Mouse (Mus musculus): ENCODE data around the gene Ankrd34a. TPM values are rescaled to one million over a fixed set of nuclear protein-coding genes. Genes with fewer than 3 reads are reported as not detected.

Gene Ankrd34a
- polyA plus RNA-seq (2014; fragmentation: Nextera tagmentation; extraction: Ambion mirVana) = 8.4 and 8.5 TPM in 2 replicates

DNA sequence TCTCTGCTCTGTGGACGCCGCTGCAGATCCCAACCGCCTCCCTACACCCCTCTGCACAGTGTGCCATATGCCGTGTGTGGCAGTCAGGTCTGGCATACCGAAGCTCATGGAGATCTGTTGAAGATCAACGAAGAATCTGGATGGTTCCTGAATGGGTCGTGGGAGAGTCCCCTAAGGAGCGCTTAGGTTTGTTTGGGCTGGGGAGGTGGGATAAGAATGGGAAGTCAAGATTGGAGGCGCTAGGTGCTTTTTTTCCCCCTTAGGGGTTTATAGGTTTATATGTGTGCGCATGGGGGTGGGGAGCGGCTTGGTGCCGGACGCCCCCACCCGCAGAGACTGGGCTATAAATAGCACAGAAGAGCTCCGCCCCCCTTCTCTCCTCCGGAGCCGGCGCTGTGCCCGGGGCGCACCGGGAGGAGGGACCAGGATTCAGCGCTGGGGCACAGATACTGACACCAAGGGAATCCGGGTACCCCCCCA lies at the start of gene Ankrd34a:
Gene Ankrd34a (plus strand): TSS at position 409 of the 480 bp plus-strand sequence.
- peak within 1 kb of the TSS; percentile 96 for H3K4me2 ChIP-seq (ENCODE audit: low read length)
- 0 out of 2 replicates have a peak, but pooled peaks have one; percentile 20 for ATAC-seq (ENCODE audit: insufficient number of reproducible peaks, insufficient read depth, low FRiP score, low read depth)
- H3K4me1 ChIP-seq (ENCODE audit: control insufficient read depth in 2 of 2, insufficient read depth in 2 of 2, low read length in 2 of 2) = peaks cover 8 to 46% of the 10 kb centered on the region in 2 experiments; a peak in 3 of 4 replicates
- no peaks in the 10 kb centered on the region for H3K9me3 ChIP-seq (ENCODE audit: control insufficient read depth, low read length)
- peak within 1 kb of the TSS; percentile 79 to 82 for H3K27ac ChIP-seq (replicated peaks in 1 of 2; ENCODE audit: control insufficient read depth in 1 of 2, insufficient read depth in 1 of 2, low read depth in 2 of 2, low read length in 2 of 2)
- no peaks in the 10 kb centered on the region for H3K27me3 ChIP-seq (ENCODE audit: control insufficient read depth, insufficient read depth, low read length)
- peak within 1 kb of the TSS; percentile 49 to 51 for H3K4me3 ChIP-seq (ENCODE audit: control insufficient read depth in 1 of 2, insufficient read depth in 1 of 2, low read depth in 1 of 2, low read length in 2 of 2)
- H3K9ac ChIP-seq (ENCODE audit: low read length) = peak within 1 kb of the TSS; percentile 88
- WGBS = under 1% methylated on average over 18 of the region's 23 CpGs
- no peaks in the 10 kb centered on the region for H3K36me3 ChIP-seq (ENCODE audit: control insufficient read depth, insufficient read depth, low read length)

DNA sequence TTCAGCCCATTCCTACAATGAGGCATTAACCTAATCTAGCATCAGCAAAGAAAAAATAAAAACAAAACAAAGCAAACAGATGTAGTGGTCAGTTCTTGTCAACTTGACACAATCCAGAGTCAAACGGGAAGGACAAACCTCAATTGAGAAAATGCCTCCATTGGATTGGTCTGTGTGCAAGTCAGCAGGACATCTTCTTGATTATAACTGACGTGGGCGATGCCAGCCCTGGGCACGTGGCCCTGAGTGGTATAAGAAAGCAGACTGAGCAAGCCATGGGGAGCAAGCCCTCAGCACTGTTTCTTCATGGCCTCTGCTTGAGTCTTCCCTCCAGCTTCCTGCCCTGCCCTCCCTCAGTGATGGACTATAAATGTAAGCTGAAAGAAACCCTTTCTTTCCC lies 49.6 kb upstream of the Ankrd34a start:
- WGBS = 32% methylated on average over 4 of the region's 4 CpGs
- no peak for ATAC-seq (ENCODE audit: insufficient number of reproducible peaks, insufficient read depth, low FRiP score, low read depth)
- no peaks in the 10 kb centered on the region for H3K9me3 ChIP-seq (ENCODE audit: control insufficient read depth, low read length)

DNA sequence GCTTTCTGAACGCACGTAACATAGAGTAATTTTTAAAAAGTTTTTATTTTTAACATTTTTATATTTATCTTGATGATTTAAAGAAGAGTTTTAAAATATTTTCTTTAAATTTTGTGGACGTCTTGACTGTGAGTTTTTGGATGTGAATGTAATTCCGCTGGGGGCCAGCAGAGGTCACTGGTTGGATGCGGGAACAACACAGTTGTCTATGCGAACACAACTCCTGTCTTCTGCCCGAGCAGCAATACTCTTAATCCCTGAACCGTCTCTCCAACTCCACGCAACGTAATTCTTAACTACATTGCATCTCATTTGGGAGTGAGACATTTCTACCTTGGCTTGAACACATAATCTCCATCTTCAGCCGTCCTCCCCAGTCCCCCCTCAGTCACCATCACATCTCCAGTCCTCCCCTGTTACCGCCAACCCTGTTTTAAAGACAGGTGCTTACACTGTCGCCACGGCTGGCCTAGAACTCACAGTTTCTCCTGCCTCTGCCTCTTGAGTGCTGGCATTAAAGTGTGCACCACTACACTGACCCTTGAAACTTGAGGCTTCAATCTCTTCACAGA lies 49.0 kb upstream of the Ankrd34a start:
- Histone ChIP-seq H3K36me3 (ENCODE audit: control insufficient read depth, insufficient read depth, low read length) (no peaks in the 10 kb centered on the region), H3K9me3 (ENCODE audit: control insufficient read depth, low read length) (no peaks in the 10 kb centered on the region), H3K4me3 (ENCODE audit: control insufficient read depth in 1 of 2, insufficient read depth in 1 of 2, low read depth in 1 of 2, low read length in 2 of 2) (no peak overlapping the region), H3K4me1 (ENCODE audit: control insufficient read depth in 2 of 2, insufficient read depth in 2 of 2, low read length in 2 of 2) (peaks cover 7 to 26% of the 10 kb centered on the region in 2 experiments), H3K27me3 (ENCODE audit: control insufficient read depth, insufficient read depth, low read length) (no peaks in the 10 kb centered on the region; the same call in 1 of the 2 replicates), H3K9ac (ENCODE audit: low read length) (no peak overlapping the region), H3K27ac (replicated peaks in 1 of 2; ENCODE audit: control insufficient read depth in 1 of 2, insufficient read depth in 1 of 2, low read depth in 2 of 2, low read length in 2 of 2) (no peak overlapping the region), H3K4me2 (ENCODE audit: low read length) (peak overlapping the region; percentile 31)
- 0 out of 2 replicates have a peak, but pooled peaks have one; percentile 11 for ATAC-seq (ENCODE audit: insufficient number of reproducible peaks, insufficient read depth, low FRiP score, low read depth)
- WGBS = 9% methylated on average over 14 of the region's 14 CpGs

More for the DNA sequence above, 49.6 kb upstream of the Ankrd34a start:
- Histone ChIP-seq H3K4me3 (ENCODE audit: control insufficient read depth in 1 of 2, insufficient read depth in 1 of 2, low read depth in 1 of 2, low read length in 2 of 2) (no peak overlapping the region), H3K27me3 (ENCODE audit: control insufficient read depth, insufficient read depth, low read length) (no peaks in the 10 kb centered on the region; the same call in 1 of the 2 replicates), H3K4me1 (ENCODE audit: control insufficient read depth in 2 of 2, insufficient read depth in 2 of 2, low read length in 2 of 2) (peaks cover 7 to 24% of the 10 kb centered on the region in 2 experiments), H3K4me2 (ENCODE audit: low read length) (peak overlapping the region; percentile 31; the same call in 1 of the 2 replicates), H3K36me3 (ENCODE audit: control insufficient read depth, insufficient read depth, low read length) (no peaks in the 10 kb centered on the region), H3K9ac (ENCODE audit: low read length) (no peak overlapping the region), H3K27ac (replicated peaks in 1 of 2; ENCODE audit: control insufficient read depth in 1 of 2, insufficient read depth in 1 of 2, low read depth in 2 of 2, low read length in 2 of 2) (no peak overlapping the region)

DNA sequence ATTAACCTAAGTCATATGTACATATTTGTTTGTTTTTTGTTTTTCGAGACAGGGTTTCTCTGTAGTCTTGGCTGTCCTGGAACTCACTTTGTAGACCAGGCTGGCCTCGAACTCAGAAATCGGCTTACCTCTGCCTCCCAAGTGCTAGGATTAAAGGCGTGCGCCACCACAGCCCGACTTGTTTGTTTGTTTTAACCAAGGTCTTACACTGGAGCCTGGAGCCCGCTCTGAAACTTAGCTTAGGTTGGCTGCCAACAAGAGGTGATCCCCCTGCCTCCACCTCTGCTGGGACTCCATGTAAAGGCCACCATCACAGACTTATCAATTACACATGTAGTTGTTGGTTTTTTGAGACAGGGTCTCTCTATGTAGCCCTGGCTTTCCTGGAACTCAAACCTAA lies 47.6 kb upstream of the Ankrd34a start:
- 75% methylated on average over 7 of the region's 7 CpGs for WGBS
- ATAC-seq (ENCODE audit: insufficient number of reproducible peaks, insufficient read depth, low FRiP score, low read depth) = no peak

DNA sequence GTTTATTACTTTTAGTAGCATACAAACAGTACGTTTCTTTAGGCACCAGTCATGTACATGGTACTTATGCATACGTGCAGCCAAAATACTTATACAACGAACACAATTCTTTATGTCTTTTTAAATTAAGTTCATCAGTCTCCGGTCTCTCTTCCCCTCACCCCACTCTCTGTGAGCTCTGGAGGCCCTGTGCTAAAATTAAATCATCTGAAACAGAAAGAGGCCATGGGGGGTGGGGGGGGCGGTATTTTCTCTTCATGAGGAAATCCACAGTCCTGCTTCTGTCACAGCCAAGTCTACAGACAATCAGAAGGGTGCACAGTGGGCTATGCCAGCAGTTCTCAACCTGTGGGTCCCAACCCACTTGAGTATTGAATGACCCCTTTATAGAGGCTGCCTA lies 47.1 kb upstream of the Ankrd34a start:
- H3K4me3 ChIP-seq (ENCODE audit: control insufficient read depth in 1 of 2, insufficient read depth in 1 of 2, low read depth in 1 of 2, low read length in 2 of 2) = no peak overlapping the region
- peaks cover 7 to 26% of the 10 kb centered on the region in 2 experiments for H3K4me1 ChIP-seq (ENCODE audit: control insufficient read depth in 2 of 2, insufficient read depth in 2 of 2, low read length in 2 of 2)
- H3K36me3 ChIP-seq (ENCODE audit: control insufficient read depth, insufficient read depth, low read length) = no peaks in the 10 kb centered on the region
- peak overlapping the region; percentile 25 to 59; a peak in 3 of 4 replicates for H3K27ac ChIP-seq (replicated peaks in 1 of 2; ENCODE audit: control insufficient read depth in 1 of 2, insufficient read depth in 1 of 2, low read depth in 2 of 2, low read length in 2 of 2)
- peak overlapping the region; percentile 27 for H3K4me2 ChIP-seq (ENCODE audit: low read length)
- no peaks in the 10 kb centered on the region for H3K9me3 ChIP-seq (ENCODE audit: control insufficient read depth, low read length)
- H3K27me3 ChIP-seq (ENCODE audit: control insufficient read depth, insufficient read depth, low read length) = no peaks in the 10 kb centered on the region
- no peak for ATAC-seq (ENCODE audit: insufficient number of reproducible peaks, insufficient read depth, low FRiP score, low read depth)
- WGBS = 57% methylated on average over 5 of the region's 5 CpGs
- 0 out of 2 replicates have a peak overlapping the region, but pooled peaks have one; percentile 25 for H3K9ac ChIP-seq (ENCODE audit: low read length)

More for the DNA sequence above, 47.6 kb upstream of the Ankrd34a start:
- Histone ChIP-seq H3K27ac (replicated peaks in 1 of 2; ENCODE audit: control insufficient read depth in 1 of 2, insufficient read depth in 1 of 2, low read depth in 2 of 2, low read length in 2 of 2) (peak overlapping the region; percentile 25 to 59; a peak in 2 of 4 replicates), H3K9me3 (ENCODE audit: control insufficient read depth, low read length) (no peaks in the 10 kb centered on the region), H3K9ac (ENCODE audit: low read length) (no peak overlapping the region), H3K4me1 (ENCODE audit: control insufficient read depth in 2 of 2, insufficient read depth in 2 of 2, low read length in 2 of 2) (peaks cover 7 to 26% of the 10 kb centered on the region in 2 experiments), H3K4me3 (ENCODE audit: control insufficient read depth in 1 of 2, insufficient read depth in 1 of 2, low read depth in 1 of 2, low read length in 2 of 2) (no peak overlapping the region), H3K36me3 (ENCODE audit: control insufficient read depth, insufficient read depth, low read length) (no peaks in the 10 kb centered on the region), H3K27me3 (ENCODE audit: control insufficient read depth, insufficient read depth, low read length) (no peaks in the 10 kb centered on the region), H3K4me2 (ENCODE audit: low read length) (peak overlapping the region; percentile 27; the same call in 1 of the 2 replicates)

DNA sequence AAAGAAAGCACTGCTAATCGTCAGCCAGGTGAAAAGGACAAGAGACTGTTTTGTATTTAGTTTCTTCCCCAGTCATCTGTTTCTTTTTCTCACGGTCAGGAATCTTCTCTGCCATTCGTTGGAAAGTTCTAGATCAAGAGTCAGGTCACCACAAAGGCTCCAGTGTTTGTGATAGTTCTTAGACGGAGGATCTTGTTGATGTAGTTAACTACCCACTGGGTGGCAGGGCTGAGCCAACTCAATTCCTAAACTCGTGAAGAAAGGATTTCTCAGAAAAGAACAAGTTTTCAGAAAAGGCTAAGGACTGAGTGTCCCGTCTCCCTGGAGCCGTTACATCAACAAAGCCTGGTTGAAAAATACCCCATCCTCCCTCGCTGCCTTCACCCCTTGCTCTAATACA lies 45.2 kb upstream of the Ankrd34a start:
- ATAC-seq (ENCODE audit: insufficient number of reproducible peaks, insufficient read depth, low FRiP score, low read depth) = no peak

DNA sequence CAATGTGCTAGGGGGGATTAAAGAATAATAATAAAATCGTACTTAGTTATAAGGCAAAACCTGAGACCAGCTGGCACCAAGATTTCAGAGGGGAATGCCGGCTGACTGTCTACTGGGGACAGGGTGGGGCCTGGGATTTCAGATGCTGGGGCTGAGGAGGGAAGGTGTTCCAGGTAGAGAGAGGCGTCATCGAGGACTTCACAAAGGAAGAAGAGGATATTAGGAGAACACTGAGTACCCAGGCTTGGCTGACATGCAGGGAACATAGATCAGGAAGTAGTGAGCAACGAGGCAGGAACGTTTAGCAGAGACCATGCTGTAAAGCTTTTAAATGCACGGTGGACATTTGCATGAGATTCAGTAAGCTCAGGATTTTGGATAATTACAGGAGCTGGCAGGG lies 44.5 kb upstream of the Ankrd34a start:
- no peaks in the 10 kb centered on the region for H3K27me3 ChIP-seq (ENCODE audit: control insufficient read depth, insufficient read depth, low read length)
- no peak overlapping the region for H3K4me3 ChIP-seq (ENCODE audit: control insufficient read depth in 1 of 2, insufficient read depth in 1 of 2, low read depth in 1 of 2, low read length in 2 of 2)
- peak overlapping the region; percentile 58; the same call in 1 of the 2 replicates for H3K9ac ChIP-seq (ENCODE audit: low read length)
- H3K36me3 ChIP-seq (ENCODE audit: control insufficient read depth, insufficient read depth, low read length) = no peaks in the 10 kb centered on the region
- ATAC-seq (ENCODE audit: insufficient number of reproducible peaks, insufficient read depth, low FRiP score, low read depth) = no peak
- no peak overlapping the region for H3K4me2 ChIP-seq (ENCODE audit: low read length)
- WGBS = 60% methylated on average over 7 of the region's 7 CpGs
- no peak overlapping the region; a peak in 1 of 4 replicates for H3K27ac ChIP-seq (replicated peaks in 1 of 2; ENCODE audit: control insufficient read depth in 1 of 2, insufficient read depth in 1 of 2, low read depth in 2 of 2, low read length in 2 of 2)
- H3K4me1 ChIP-seq (ENCODE audit: control insufficient read depth in 2 of 2, insufficient read depth in 2 of 2, low read length in 2 of 2) = peaks cover 17 to 47% of the 10 kb centered on the region in 2 experiments
- H3K9me3 ChIP-seq (ENCODE audit: control insufficient read depth, low read length) = no peaks in the 10 kb centered on the region

More for the DNA sequence above, 45.2 kb upstream of the Ankrd34a start:
- H3K27me3 ChIP-seq (ENCODE audit: control insufficient read depth, insufficient read depth, low read length) = no peaks in the 10 kb centered on the region
- no peak overlapping the region for H3K4me2 ChIP-seq (ENCODE audit: low read length)
- H3K4me1 ChIP-seq (ENCODE audit: control insufficient read depth in 2 of 2, insufficient read depth in 2 of 2, low read length in 2 of 2) = peaks cover 17 to 42% of the 10 kb centered on the region in 2 experiments
- H3K27ac ChIP-seq (replicated peaks in 1 of 2; ENCODE audit: control insufficient read depth in 1 of 2, insufficient read depth in 1 of 2, low read depth in 2 of 2, low read length in 2 of 2) = peak overlapping the region; percentile 3 to 31; a peak in 1 of 4 replicates
- no peaks in the 10 kb centered on the region for H3K9me3 ChIP-seq (ENCODE audit: control insufficient read depth, low read length)
- H3K36me3 ChIP-seq (ENCODE audit: control insufficient read depth, insufficient read depth, low read length) = no peaks in the 10 kb centered on the region
- no peak overlapping the region for H3K4me3 ChIP-seq (ENCODE audit: control insufficient read depth in 1 of 2, insufficient read depth in 1 of 2, low read depth in 1 of 2, low read length in 2 of 2)
- 14% methylated on average over 8 of the region's 8 CpGs for WGBS
- peak overlapping the region; percentile 58 for H3K9ac ChIP-seq (ENCODE audit: low read length)

All from heart, embryonic 14.5 days (tissue).